Mouse (Mus musculus) inflammation-experienced regulatory T-cells, adult 6 months (primary cell): Measurements from ENCODE around the gene Adipor2. TPM values are rescaled to one million over a fixed set of nuclear protein-coding genes. Genes with fewer than 3 reads are reported as not detected.
A peak's percentile ranks its signal among the peaks of the same experiment; 100 is the strongest.
"Not testable (repeated sequence)": the region's sequence is repeated elsewhere in the genome, so short reads cannot be mapped to it uniquely, and the experiment has no call there.

ENCODE experiments used
- ATAC-seq: one replicate; pipeline ENCODE4 v1.8.0; 2017
- polyA plus RNA-seq, 3 experiments: library from polyadenylated mRNA; unstranded; fragments of 100-300 nt; shearing (Covaris generic); gene quantifications; one replicate each; pipeline ENCODE4 v1.2.1; 2017

Gene Adipor2
- polyA plus RNA-seq, 3 experiments from 2014 or later, result 9.3 to 9.7 (median 9.4) TPM

- ATAC-seq, result no peak
These were observed 28.4 kb downstream of the Adipor2 start for GRCm38 (mm10) chr6:119389089-119389488.

GRCm38 (mm10) chr6:119388650-119389012 is 28.9 kb downstream of the Adipor2 start:
- ATAC-seq, result peak; percentile 92

GRCm38 (mm10) chr6:119387801-119388649 is 29.5 kb downstream of the Adipor2 start:
- peak; percentile 4 for ATAC-seq

GRCm38 (mm10) chr6:119386821-119387220 is 30.7 kb downstream of the Adipor2 start:
- peak; percentile 39 for ATAC-seq

- no peak for ATAC-seq
These were observed 31.1 kb downstream of the Adipor2 start for GRCm38 (mm10) chr6:119386421-119386820.

- ATAC-seq, result no peak
These were observed 31.8 kb downstream of the Adipor2 start for GRCm38 (mm10) chr6:119385668-119386067.

- ATAC-seq, result no peak
These were observed 38.9 kb downstream of the Adipor2 start for GRCm38 (mm10) chr6:119378631-119379030.

GRCm38 (mm10) chr6:119377613-119378012 is 39.9 kb downstream of the Adipor2 start:
- peak; percentile 87 for ATAC-seq

- ATAC-seq, result no peak
These were observed 42.5 kb downstream of the Adipor2 start for GRCm38 (mm10) chr6:119375035-119375434.

GRCm38 (mm10) chr6:119373000-119373705 is 44.4 kb downstream of the Adipor2 start:
- no peak for ATAC-seq

- ATAC-seq, result no peak
These were observed 45.3 kb downstream of the Adipor2 start for GRCm38 (mm10) chr6:119372237-119372636.

- no peak for ATAC-seq
These were observed 45.9 kb downstream of the Adipor2 start for GRCm38 (mm10) chr6:119371624-119372023.

- ATAC-seq, result peak; percentile 44
These were observed 50.1 kb downstream of the Adipor2 start for GRCm38 (mm10) chr6:119367382-119367781.

GRCm38 (mm10) chr6:119366800-119367199 is 50.7 kb downstream of the Adipor2 start:
- ATAC-seq, result peak; percentile 74

GRCm38 (mm10) chr6:119363593-119363992 is 53.9 kb downstream of the Adipor2 start:
- ATAC-seq, result no peak

- ATAC-seq, result no peak
These were observed 56.4 kb downstream of the Adipor2 start for GRCm38 (mm10) chr6:119360925-119361702.

- ATAC-seq, result not testable (repeated sequence)
These were observed 57.3 kb downstream of the Adipor2 start for GRCm38 (mm10) chr6:119360250-119360649.

- ATAC-seq, result no peak
These were observed 59.4 kb downstream of the Adipor2 start for GRCm38 (mm10) chr6:119358020-119358571.

- ATAC-seq, result no peak
These were observed 65.0 kb downstream of the Adipor2 start for GRCm38 (mm10) chr6:119352501-119352900.

- no peak for ATAC-seq
These were observed 65.8 kb downstream of the Adipor2 start for GRCm38 (mm10) chr6:119351656-119352055.

GRCm38 (mm10) chr6:119350703-119351198 is 66.8 kb downstream of the Adipor2 start:
- no peak for ATAC-seq

- peak; percentile 65 for ATAC-seq
These were observed 69.3 kb downstream of the Adipor2 start for GRCm38 (mm10) chr6:119348234-119348633.
